Mouse (Mus musculus): ENCODE data around the gene 1700029P11Rik. TPM values are rescaled to one million over a fixed set of nuclear protein-coding genes. Genes with fewer than 3 reads are reported as not detected.

Gene 1700029P11Rik
- polyA plus RNA-seq, 1 experiment from 2014 or later: not detected

- Histone ChIP-seq H3K4me2 (replicated peaks) (no peak overlapping the region), H3K27ac (replicated peaks) (no peak overlapping the region), H3K9me3 (no peaks in the 10 kb centered on the region), H3K27me3 (no peaks in the 10 kb centered on the region), H3K36me3 (peaks cover 26% of the 10 kb centered on the region), H3K4me3 (no peak overlapping the region), H3K4me1 (peaks cover 19% of the 10 kb centered on the region), H3K9ac (replicated peaks) (no peak overlapping the region)
- no peak for ATAC-seq (ENCODE audit: low FRiP score, low read depth)
- WGBS: 77% methylated on average over 4 of the region's 4 CpGs
Observed at GRCm38 (mm10) chr15:82017461-82017860, 37.1 kb downstream of the 1700029P11Rik start.

- Histone ChIP-seq H3K27ac (replicated peaks) (no peak overlapping the region), H3K9ac (replicated peaks) (no peak overlapping the region), H3K9me3 (no peaks in the 10 kb centered on the region), H3K36me3 (peaks cover 44% of the 10 kb centered on the region), H3K27me3 (no peaks in the 10 kb centered on the region), H3K4me3 (no peak overlapping the region), H3K4me2 (replicated peaks) (no peak overlapping the region), H3K4me1 (peaks cover 16% of the 10 kb centered on the region)
- ATAC-seq (ENCODE audit: low FRiP score, low read depth): no peak
- 85% methylated on average over 3 of the region's 3 CpGs for WGBS
Observed at GRCm38 (mm10) chr15:82019288-82019687, 38.9 kb downstream of the 1700029P11Rik start.

GRCm38 (mm10) chr15:82022535-82023088 is 42.3 kb downstream of the 1700029P11Rik start:
- Histone ChIP-seq H3K27me3 (no peaks in the 10 kb centered on the region), H3K36me3 (peaks cover 77% of the 10 kb centered on the region), H3K4me3 (no peak overlapping the region), H3K4me2 (replicated peaks) (no peak overlapping the region), H3K9ac (replicated peaks) (no peak overlapping the region), H3K4me1 (no peaks in the 10 kb centered on the region), H3K27ac (replicated peaks) (no peak overlapping the region), H3K9me3 (no peaks in the 10 kb centered on the region)
- 91% methylated on average over 13 of the region's 13 CpGs for WGBS
- no peak for ATAC-seq (ENCODE audit: low FRiP score, low read depth)

GRCm38 (mm10) chr15:82023965-82024635 is 43.8 kb downstream of the 1700029P11Rik start:
- ATAC-seq (ENCODE audit: low FRiP score, low read depth): no peak
- H3K9ac ChIP-seq (replicated peaks): no peak overlapping the region
- H3K27me3 ChIP-seq: no peaks in the 10 kb centered on the region
- H3K4me1 ChIP-seq: no peaks in the 10 kb centered on the region
- H3K27ac ChIP-seq (replicated peaks): no peak overlapping the region
- H3K36me3 ChIP-seq: peaks cover 90% of the 10 kb centered on the region
- H3K4me3 ChIP-seq: no peak overlapping the region
- WGBS: 91% methylated on average over 6 of the region's 6 CpGs
- no peaks in the 10 kb centered on the region for H3K9me3 ChIP-seq
- no peak overlapping the region for H3K4me2 ChIP-seq (replicated peaks)

GRCm38 (mm10) chr15:82027276-82027675 is 46.9 kb downstream of the 1700029P11Rik start:
- no peak overlapping the region for H3K4me3 ChIP-seq
- H3K27me3 ChIP-seq: no peaks in the 10 kb centered on the region
- no peak overlapping the region for H3K27ac ChIP-seq (replicated peaks)
- no peaks in the 10 kb centered on the region for H3K9me3 ChIP-seq
- H3K4me1 ChIP-seq: no peaks in the 10 kb centered on the region
- WGBS: 94% methylated on average over 7 of the region's 7 CpGs
- no peak overlapping the region for H3K4me2 ChIP-seq (replicated peaks)
- ATAC-seq (ENCODE audit: low FRiP score, low read depth): no peak
- H3K36me3 ChIP-seq: peaks cover 98% of the 10 kb centered on the region
- no peak overlapping the region for H3K9ac ChIP-seq (replicated peaks)

GRCm38 (mm10) chr15:82027726-82028125 is 47.4 kb downstream of the 1700029P11Rik start:
- Histone ChIP-seq H3K36me3 (peaks cover 98% of the 10 kb centered on the region), H3K27ac (replicated peaks) (no peak overlapping the region), H3K4me3 (no peak overlapping the region), H3K9me3 (no peaks in the 10 kb centered on the region), H3K4me1 (no peaks in the 10 kb centered on the region), H3K9ac (replicated peaks) (no peak overlapping the region), H3K27me3 (no peaks in the 10 kb centered on the region), H3K4me2 (replicated peaks) (no peak overlapping the region)
- no peak for ATAC-seq (ENCODE audit: low FRiP score, low read depth)
- 94% methylated on average over 7 of the region's 7 CpGs for WGBS

Other genes with a start within 250 kb of the 1700029P11Rik start
- 49.6 and 50.4 TPM in 2 replicates for gene Zc3h7b, start 235.5 kb upstream of the 1700029P11Rik start, polyA plus RNA-seq (2016; fragmentation: Nextera tagmentation; extraction: Ambion mirVana)
- gene Rangap1, start 235.0 kb upstream of the 1700029P11Rik start, polyA plus RNA-seq (2016; fragmentation: Nextera tagmentation; extraction: Ambion mirVana): 161 and 165 TPM in 2 replicates
- 30.5 and 32.4 TPM in 2 replicates for gene Tef, start 178.1 kb upstream of the 1700029P11Rik start, polyA plus RNA-seq (2016; fragmentation: Nextera tagmentation; extraction: Ambion mirVana)
- 20.9 and 22.2 TPM in 2 replicates for gene Tob2, start 121.7 kb upstream of the 1700029P11Rik start, polyA plus RNA-seq (2016; fragmentation: Nextera tagmentation; extraction: Ambion mirVana)
- 129 and 133 TPM in 2 replicates for gene Phf5a, start 108.6 kb upstream of the 1700029P11Rik start, polyA plus RNA-seq (2016; fragmentation: Nextera tagmentation; extraction: Ambion mirVana)
- gene Aco2, start 108.2 kb upstream of the 1700029P11Rik start, polyA plus RNA-seq (2016; fragmentation: Nextera tagmentation; extraction: Ambion mirVana): 170 and 177 TPM in 2 replicates
- 60.8 and 71.6 TPM in 2 replicates for gene Polr3h, start 54.3 kb upstream of the 1700029P11Rik start, polyA plus RNA-seq (2016; fragmentation: Nextera tagmentation; extraction: Ambion mirVana)
- gene Csdc2, start 43.8 kb upstream of the 1700029P11Rik start, polyA plus RNA-seq (2016; fragmentation: Nextera tagmentation; extraction: Ambion mirVana): 38.0 and 40.2 TPM in 2 replicates
- 26.6 and 30.4 TPM in 2 replicates for gene Pmm1, start 19.6 kb upstream of the 1700029P11Rik start, polyA plus RNA-seq (2016; fragmentation: Nextera tagmentation; extraction: Ambion mirVana)
- 50.2 and 50.5 TPM in 2 replicates for gene Xrcc6, start 7.3 kb downstream of the 1700029P11Rik start, polyA plus RNA-seq (2016; fragmentation: Nextera tagmentation; extraction: Ambion mirVana)
- gene Desi1, start 53.3 kb downstream of the 1700029P11Rik start, polyA plus RNA-seq (2016; fragmentation: Nextera tagmentation; extraction: Ambion mirVana): 39.9 and 43.0 TPM in 2 replicates
- 183 and 196 TPM in 2 replicates for gene Snu13, start 67.1 kb downstream of the 1700029P11Rik start, polyA plus RNA-seq (2016; fragmentation: Nextera tagmentation; extraction: Ambion mirVana)
- gene 4930407I10Rik, start 78.6 kb downstream of the 1700029P11Rik start, polyA plus RNA-seq (2016; fragmentation: Nextera tagmentation; extraction: Ambion mirVana): not detected in 2 replicates
- 0.05 and 0.08 TPM in 2 replicates for gene Mei1, start 89.5 kb downstream of the 1700029P11Rik start, polyA plus RNA-seq (2016; fragmentation: Nextera tagmentation; extraction: Ambion mirVana)
- 17.3 and 18.3 TPM in 2 replicates for gene Ccdc134, start 147.4 kb downstream of the 1700029P11Rik start, polyA plus RNA-seq (2016; fragmentation: Nextera tagmentation; extraction: Ambion mirVana)
- gene Srebf2, start 166.6 kb downstream of the 1700029P11Rik start, polyA plus RNA-seq (2016; fragmentation: Nextera tagmentation; extraction: Ambion mirVana): 274 and 276 TPM in 2 replicates
- gene Shisa8, start 232.3 kb downstream of the 1700029P11Rik start, polyA plus RNA-seq (2016; fragmentation: Nextera tagmentation; extraction: Ambion mirVana): 0.73 and 0.80 TPM in 2 replicates
- gene Tnfrsf13c, start 243.8 kb downstream of the 1700029P11Rik start, polyA plus RNA-seq (2016; fragmentation: Nextera tagmentation; extraction: Ambion mirVana): 0.37 TPM in 1 of 2 replicates, not detected in the other

All from midbrain, embryonic 12.5 days (tissue).